Mouse (Mus musculus) heart, postnatal 0 days (tissue): Measurements from ENCODE around the gene Ano3.

Experiments
- CTCF ChIP-seq: IDR thresholded peaks from 2 replicates; pipeline ENCODE4 v1.5.1; 2016; ENCODE audit warnings: antibody characterized with exemption, control low read depth, low read depth
- EP300 ChIP-seq: IDR thresholded peaks from 2 replicates; pipeline ENCODE4 v1.6.1; 2016; ENCODE audit warnings: antibody characterized with exemption, low read depth

- TF ChIP-seq CTCF (no peak), EP300 (no peak)
These were observed 14.7 kb upstream of the Ano3 start for GRCm38 (mm10) chr2:110965398-110965797.
